Comparison of ENCODE assay signal across 14 mouse cellular contexts in the genomic region with DNA sequence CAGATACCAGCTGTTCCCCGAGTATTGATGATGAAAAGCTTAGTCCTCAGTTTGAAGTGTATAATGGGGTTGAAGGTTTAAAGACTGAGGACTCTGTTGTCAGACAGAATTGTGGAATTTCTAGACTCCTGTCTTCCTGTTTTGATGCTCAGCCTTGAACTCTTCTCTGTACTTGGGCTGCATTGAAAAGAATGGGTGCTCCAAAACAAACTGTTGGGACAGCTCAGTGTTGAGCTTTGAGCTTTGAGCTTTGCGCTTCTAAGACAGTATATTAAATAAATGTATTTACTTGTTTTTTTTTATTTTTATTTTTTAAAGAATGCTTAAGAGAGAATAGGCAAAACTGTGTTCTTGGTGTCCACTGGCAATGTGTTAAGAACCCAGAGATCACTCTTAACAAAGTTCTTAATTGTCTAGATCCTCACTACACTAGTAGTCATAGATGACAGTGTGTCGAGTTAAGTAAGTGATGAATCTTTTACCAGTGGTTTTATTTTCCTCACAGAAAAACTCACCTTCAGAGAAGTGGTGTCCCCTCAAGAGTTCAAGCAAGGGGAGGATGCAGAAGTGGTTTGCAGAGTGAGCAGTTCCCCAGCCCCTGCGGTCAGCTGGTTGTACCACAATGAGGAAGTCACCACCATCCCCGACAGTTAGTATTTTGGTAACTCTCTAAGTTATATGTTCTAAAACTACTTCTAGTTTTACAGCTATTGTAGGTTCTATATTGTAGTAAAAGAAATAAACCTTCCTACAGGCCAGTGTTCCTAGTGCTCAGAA.
DNase-seq lines count a peak whose midpoint lies in the region; ATAC-seq and TF ChIP-seq lines count a peak whose summit lies in the region.
"Had no signal": no experiment of that assay in that cellular context is flagged by ENCODE, and none has a peak within 500 bp of the region (broad histone marks: within the 10 kb centered on the region; RNA-seq: fewer than 3 reads in every experiment).

No protein-coding gene starts in this region.

- no peaks in the 10 kb centered on the region for H3K27me3 ChIP-seq in splenic B cell, adult 2 months (ENCODE audit: control insufficient read depth, insufficient read depth, low read length, poor library complexity, severe bottlenecking)
- no peaks in the 10 kb centered on the region for H3K27me3 ChIP-seq in neural tube, embryonic 15.5 days (replicated peaks)
- H3K27me3 ChIP-seq: embryonic facial prominence, embryonic 12.5 days; heart, embryonic 12.5 days; hindbrain, embryonic 12.5 days had no signal

- no peak overlapping the region for H3K4me3 ChIP-seq in gastrocnemius, adult 2 months
- H3K4me3 ChIP-seq in neural tube, embryonic 15.5 days (replicated peaks): no peak overlapping the region
- H3K4me3 ChIP-seq: embryonic facial prominence, embryonic 12.5 days; heart, embryonic 12.5 days; hindbrain, embryonic 12.5 days; layer of hippocampus, adult 2 months had no signal

- no peaks in the 10 kb centered on the region for H3K4me1 ChIP-seq in neural tube, embryonic 15.5 days
- H3K4me1 ChIP-seq: embryonic facial prominence, embryonic 12.5 days; heart, embryonic 12.5 days; hindbrain, embryonic 12.5 days had no signal

- no peak overlapping the region for H3K4me2 ChIP-seq in neural tube, embryonic 15.5 days
- H3K4me2 ChIP-seq: embryonic facial prominence, embryonic 12.5 days; heart, embryonic 12.5 days; hindbrain, embryonic 12.5 days had no signal

- no peak for ATAC-seq in neural tube, embryonic 15.5 days (ENCODE audit: low FRiP score)
- ATAC-seq: intestine, postnatal 0 days had no signal

- WGBS in neural tube, embryonic 15.5 days: 86% methylated on average over 5 of the region's 5 CpGs

- no peaks in the 10 kb centered on the region for H3K9me3 ChIP-seq in neural tube, embryonic 15.5 days (replicated peaks)
- H3K9me3 ChIP-seq: embryonic facial prominence, embryonic 12.5 days; heart, embryonic 12.5 days; hindbrain, embryonic 12.5 days had no signal

- intact Hi-C loops in gastrocnemius, adult 2 months (cut with DNase I): no loop called here

- peak; percentile 19 for DNase-seq in gastrocnemius, adult 2 months
- no peak for DNase-seq in gastrocnemius, adult 18-20 months (ENCODE audit: low spot score)
- DNase-seq in lung, postnatal 25 days (ENCODE audit: low spot score): peak; percentile 16
- DNase-seq in lung, postnatal 10 days: no peak
- peak; percentile 15 to 19 for DNase-seq in lung, postnatal 4 days
- peak; percentile 14 for DNase-seq in splenic B cell, adult 2 months (ENCODE audit: low read depth, low spot score)
- no peak for DNase-seq in ovary, adult 18-20 months (ENCODE audit: low spot score)
- DNase-seq: cerebellum, postnatal 10 days had no signal

- H3K36me3 ChIP-seq in splenic B cell, adult 2 months (ENCODE audit: control insufficient read depth, insufficient read depth, low read length, poor library complexity, severe bottlenecking): no peaks in the 10 kb centered on the region
- H3K36me3 ChIP-seq in neural tube, embryonic 15.5 days: peaks cover 16% of the 10 kb centered on the region
- H3K36me3 ChIP-seq: embryonic facial prominence, embryonic 12.5 days; heart, embryonic 12.5 days; hindbrain, embryonic 12.5 days had no signal

- H3K27ac ChIP-seq in gastrocnemius, adult 2 months: no peak overlapping the region
- no peak overlapping the region for H3K27ac ChIP-seq in neural tube, embryonic 15.5 days (replicated peaks)
- H3K27ac ChIP-seq: embryonic facial prominence, embryonic 12.5 days; hindbrain, embryonic 12.5 days; layer of hippocampus, adult 2 months had no signal

- no peak for TF ChIP-seq CTCF in gastrocnemius, adult 2 months (IDR thresholded peaks at IDR 0.05)

- H3K9ac ChIP-seq in neural tube, embryonic 15.5 days (replicated peaks): no peak overlapping the region
- H3K9ac ChIP-seq: embryonic facial prominence, embryonic 12.5 days; heart, embryonic 12.5 days; hindbrain, embryonic 12.5 days had no signal

Comparison
In these comparisons a context has a peak if more than half of its experiments do, and no peak if none do; other contexts are left out.
1. DNase-seq: peak in gastrocnemius, adult 2 months (single experiment), lung, postnatal 25 days (single experiment), lung, postnatal 4 days (2 of 2) and splenic B cell, adult 2 months (single experiment); none in gastrocnemius, adult 18-20 months (single experiment), lung, postnatal 10 days (single experiment) and ovary, adult 18-20 months (single experiment).